Mouse (Mus musculus): ENCODE results near the gene Cyfip2.

GRCm38 (mm10) chr11:46177246-46178043, 135.2 kb downstream of the Cyfip2 start:
- no peak for TF ChIP-seq EP300 (IDR thresholded peaks at IDR 0.05; ENCODE audit: insufficient read depth, low read depth, low read length)
- no peak for TF ChIP-seq POLR2A (IDR thresholded peaks at IDR 0.05; ENCODE audit: insufficient read depth, low read length)
- TF ChIP-seq CTCF (IDR thresholded peaks at IDR 0.05; ENCODE audit: low read depth, low read length): no peak
